Mouse (Mus musculus) thymus, postnatal 4 days (tissue): ENCODE results near the gene Rhov.

Source experiments
- DNase-seq: peaks from one replicate; pipeline ENCODE4 v3.0.0; 2021

Rhov gene

GRCm38 (mm10) chr2:119270643-119271331 is at the start of gene Rhov:
TSS of gene Rhov (minus strand) at chr2:119271272.
- DNase-seq = peak; percentile 84

GRCm38 (mm10) chr2:119320571-119320970 is 49.5 kb upstream of the Rhov start:
- no peak for DNase-seq

GRCm38 (mm10) chr2:119318043-119318710 is 47.1 kb upstream of the Rhov start:
- no peak for DNase-seq

GRCm38 (mm10) chr2:119314742-119315310 is 43.8 kb upstream of the Rhov start:
- DNase-seq = no peak

- DNase-seq = no peak
Observed at GRCm38 (mm10) chr2:119313780-119314479, 42.9 kb upstream of the Rhov start.

- no peak for DNase-seq
Observed at GRCm38 (mm10) chr2:119312380-119312958, 41.4 kb upstream of the Rhov start.

- DNase-seq = no peak
Observed at GRCm38 (mm10) chr2:119311544-119311943, 40.5 kb upstream of the Rhov start.

- DNase-seq = no peak
Observed at GRCm38 (mm10) chr2:119304798-119305208, 33.7 kb upstream of the Rhov start.

- DNase-seq = no peak
Observed at GRCm38 (mm10) chr2:119304391-119304790, 33.3 kb upstream of the Rhov start.

- DNase-seq = no peak
Observed at GRCm38 (mm10) chr2:119302876-119303275, 31.8 kb upstream of the Rhov start.

GRCm38 (mm10) chr2:119300819-119301493 is 29.9 kb upstream of the Rhov start:
- DNase-seq = peak; percentile 74

- DNase-seq = peak; percentile 94
Observed at GRCm38 (mm10) chr2:119299981-119300818, 29.1 kb upstream of the Rhov start.

GRCm38 (mm10) chr2:119298839-119299238 is 27.8 kb upstream of the Rhov start:
- no peak for DNase-seq

GRCm38 (mm10) chr2:119298330-119298729 is 27.3 kb upstream of the Rhov start:
- DNase-seq = peak; percentile 83

GRCm38 (mm10) chr2:119297506-119297905 is 26.4 kb upstream of the Rhov start:
- DNase-seq = no peak

- DNase-seq = no peak
Observed at GRCm38 (mm10) chr2:119296756-119297155, 25.7 kb upstream of the Rhov start.

- DNase-seq = no peak
Observed at GRCm38 (mm10) chr2:119294411-119294810, 23.3 kb upstream of the Rhov start.

GRCm38 (mm10) chr2:119293776-119294390 is 22.8 kb upstream of the Rhov start:
- no peak for DNase-seq

GRCm38 (mm10) chr2:119293311-119293710 is 22.2 kb upstream of the Rhov start:
- DNase-seq = no peak

GRCm38 (mm10) chr2:119292852-119293251 is 21.8 kb upstream of the Rhov start:
- DNase-seq = no peak

GRCm38 (mm10) chr2:119292281-119292680 is 21.2 kb upstream of the Rhov start:
- no peak for DNase-seq
